Mouse (Mus musculus): ENCODE measurements at regions not wholly inside any gene's neighbourhood (a gene's known extent, or its start where the extent isn't known, plus 50 kb on each side); places are given as distances from the start of the nearest gene placed in this dataset.

GRCm38 (mm10) chr2:12049386-12049785, 252.3 kb downstream of the Itga8 start:
- TF ChIP-seq CTCF (IDR thresholded peaks at IDR 0.05; ENCODE audit: low read depth, low read length) (no peak), POLR2A (IDR thresholded peaks at IDR 0.05; ENCODE audit: extremely low read depth, insufficient read depth, low read length) (no peak)

Measured in liver, adult 2 months (tissue).